Mouse (Mus musculus) heart, adult 2 months (tissue): ENCODE results near the gene Angptl8.

ENCODE experiments used
- CTCF ChIP-seq: fragments of 200-600 bp; IDR thresholded peaks from 2 replicates; pipeline ENCODE4 v1.8.1; 2022; ENCODE audit warnings: antibody characterized with exemption, mild to moderate bottlenecking, moderate library complexity
- EP300 ChIP-seq: fragments of 200-500 bp; IDR thresholded peaks from 2 replicates; pipeline ENCODE4 v1.6.1; 2011; ENCODE audit warnings: low read depth, low read length, control low read depth; ENCODE audit not compliant: insufficient read depth
- POLR2A ChIP-seq: fragments of 200-500 bp; IDR thresholded peaks from 2 replicates; pipeline ENCODE4 v1.6.1; 2011; ENCODE audit warnings: mild to moderate bottlenecking, low read depth, low read length, control low read depth; ENCODE audit not compliant: insufficient read depth

- TF ChIP-seq CTCF (no peak), POLR2A (no peak), EP300 (no peak)
Observed at GRCm38 (mm10) chr9:21829834-21830460, 5.4 kb upstream of the Angptl8 start.
